Mouse (Mus musculus): ENCODE measurements around the gene Tex38.

Gene Tex38

GRCm38 (mm10) chr4:115780918-115781317 lies at the start of gene Tex38:
Tex38 (minus strand) TSS chr4:115781018.
- Histone ChIP-seq H3K27me3 (ENCODE audit: insufficient read depth, low read length) (peaks cover 7% of the 10 kb centered on the region; the same call in 1 of the 2 replicates), H3K36me3 (ENCODE audit: insufficient read depth, low read length) (peaks cover 16% of the 10 kb centered on the region), H3K4me3 (replicated peaks; ENCODE audit: low read length) (no peak within 1 kb of the TSS), H3K9me3 (ENCODE audit: low read length) (no peaks in the 10 kb centered on the region), H3K4me1 (replicated peaks; ENCODE audit: low read depth, low read length) (peaks cover 38% of the 10 kb centered on the region)
- TF ChIP-seq CTCF (conservative IDR thresholded peaks at IDR 0.05; ENCODE audit: low read length) (no peak), NANOG (IDR thresholded peaks at IDR 0.05; ENCODE audit: borderline replicate concordance, low read length) (no peak), POU5F1 (IDR thresholded peaks at IDR 0.05; ENCODE audit: borderline replicate concordance, low read length) (no peak)

- Histone ChIP-seq H3K36me3 (ENCODE audit: insufficient read depth, low read length) (peaks cover 28% of the 10 kb centered on the region), H3K9me3 (ENCODE audit: low read length) (no peaks in the 10 kb centered on the region), H3K4me1 (replicated peaks; ENCODE audit: low read depth, low read length) (peaks cover 77% of the 10 kb centered on the region), H3K27me3 (ENCODE audit: insufficient read depth, low read length) (peaks cover 16% of the 10 kb centered on the region), H3K4me3 (replicated peaks; ENCODE audit: low read length) (peak overlapping the region; percentile 69)
- no peak for TF ChIP-seq POU5F1 (IDR thresholded peaks at IDR 0.05; ENCODE audit: borderline replicate concordance, low read length)
- TF ChIP-seq CTCF (conservative IDR thresholded peaks at IDR 0.05; ENCODE audit: low read length) = no peak
- no peak for TF ChIP-seq NANOG (IDR thresholded peaks at IDR 0.05; ENCODE audit: borderline replicate concordance, low read length)
Measured at GRCm38 (mm10) chr4:115830491-115830890, 49.7 kb upstream of the Tex38 start.

GRCm38 (mm10) chr4:115828572-115828902 lies 47.7 kb upstream of the Tex38 start:
- H3K27me3 ChIP-seq (ENCODE audit: insufficient read depth, low read length) = peaks cover 16% of the 10 kb centered on the region
- H3K36me3 ChIP-seq (ENCODE audit: insufficient read depth, low read length) = peaks cover 9% of the 10 kb centered on the region
- peaks cover 72% of the 10 kb centered on the region for H3K4me1 ChIP-seq (replicated peaks; ENCODE audit: low read depth, low read length)
- TF ChIP-seq CTCF (conservative IDR thresholded peaks at IDR 0.05; ENCODE audit: low read length) (no peak), POU5F1 (IDR thresholded peaks at IDR 0.05; ENCODE audit: borderline replicate concordance, low read length) (no peak), NANOG (IDR thresholded peaks at IDR 0.05; ENCODE audit: borderline replicate concordance, low read length) (no peak)
- H3K9me3 ChIP-seq (ENCODE audit: low read length) = no peaks in the 10 kb centered on the region
- H3K4me3 ChIP-seq (replicated peaks; ENCODE audit: low read length) = peak overlapping the region; percentile 92

GRCm38 (mm10) chr4:115827888-115828571 lies 47.2 kb upstream of the Tex38 start, which contains the start of gene Mob3c:
Mob3c (plus strand) TSS chr4:115828092.
- peaks cover 67% of the 10 kb centered on the region for H3K4me1 ChIP-seq (replicated peaks; ENCODE audit: low read depth, low read length)
- H3K4me3 ChIP-seq (replicated peaks; ENCODE audit: low read length) = peak within 1 kb of the TSS; percentile 92
- TF ChIP-seq POU5F1 (IDR thresholded peaks at IDR 0.05; ENCODE audit: borderline replicate concordance, low read length) (no peak), CTCF (conservative IDR thresholded peaks at IDR 0.05; ENCODE audit: low read length) (no peak), NANOG (IDR thresholded peaks at IDR 0.05; ENCODE audit: borderline replicate concordance, low read length) (no peak)
- H3K9me3 ChIP-seq (ENCODE audit: low read length) = no peaks in the 10 kb centered on the region
- peaks cover 4% of the 10 kb centered on the region for H3K36me3 ChIP-seq (ENCODE audit: insufficient read depth, low read length)
- peaks cover 16% of the 10 kb centered on the region for H3K27me3 ChIP-seq (ENCODE audit: insufficient read depth, low read length)

GRCm38 (mm10) chr4:115827535-115827887 lies 46.7 kb upstream of the Tex38 start:
- H3K4me3 ChIP-seq (replicated peaks; ENCODE audit: low read length) = peak overlapping the region; percentile 92
- peaks cover 16% of the 10 kb centered on the region for H3K27me3 ChIP-seq (ENCODE audit: insufficient read depth, low read length)
- 0 out of 2 replicates have a peak, but pooled peaks cover 3% of the 10 kb centered on the region for H3K36me3 ChIP-seq (ENCODE audit: insufficient read depth, low read length)
- H3K4me1 ChIP-seq (replicated peaks; ENCODE audit: low read depth, low read length) = peaks cover 62% of the 10 kb centered on the region
- H3K9me3 ChIP-seq (ENCODE audit: low read length) = no peaks in the 10 kb centered on the region
- TF ChIP-seq NANOG (IDR thresholded peaks at IDR 0.05; ENCODE audit: borderline replicate concordance, low read length) (no peak), POU5F1 (IDR thresholded peaks at IDR 0.05; ENCODE audit: borderline replicate concordance, low read length) (no peak), CTCF (conservative IDR thresholded peaks at IDR 0.05; ENCODE audit: low read length) (no peak)

GRCm38 (mm10) chr4:115827066-115827465 lies 46.2 kb upstream of the Tex38 start:
- Histone ChIP-seq H3K27me3 (ENCODE audit: insufficient read depth, low read length) (peaks cover 16% of the 10 kb centered on the region), H3K9me3 (ENCODE audit: low read length) (no peaks in the 10 kb centered on the region), H3K4me3 (replicated peaks; ENCODE audit: low read length) (peak overlapping the region; percentile 92), H3K4me1 (replicated peaks; ENCODE audit: low read depth, low read length) (peaks cover 59% of the 10 kb centered on the region), H3K36me3 (ENCODE audit: insufficient read depth, low read length) (0 out of 2 replicates have a peak, but pooled peaks cover 3% of the 10 kb centered on the region)
- no peak for TF ChIP-seq NANOG (IDR thresholded peaks at IDR 0.05; ENCODE audit: borderline replicate concordance, low read length)
- no peak for TF ChIP-seq CTCF (conservative IDR thresholded peaks at IDR 0.05; ENCODE audit: low read length)
- TF ChIP-seq POU5F1 (IDR thresholded peaks at IDR 0.05; ENCODE audit: borderline replicate concordance, low read length) = no peak

GRCm38 (mm10) chr4:115825271-115825670 lies 44.5 kb upstream of the Tex38 start:
- peaks cover 59% of the 10 kb centered on the region for H3K4me1 ChIP-seq (replicated peaks; ENCODE audit: low read depth, low read length)
- 0 out of 2 replicates have a peak, but pooled peaks cover under 1% of the 10 kb centered on the region for H3K36me3 ChIP-seq (ENCODE audit: insufficient read depth, low read length)
- no peak for TF ChIP-seq NANOG (IDR thresholded peaks at IDR 0.05; ENCODE audit: borderline replicate concordance, low read length)
- TF ChIP-seq POU5F1 (IDR thresholded peaks at IDR 0.05; ENCODE audit: borderline replicate concordance, low read length) = no peak
- no peak for TF ChIP-seq CTCF (conservative IDR thresholded peaks at IDR 0.05; ENCODE audit: low read length)
- peaks cover 14% of the 10 kb centered on the region for H3K27me3 ChIP-seq (ENCODE audit: insufficient read depth, low read length)
- no peaks in the 10 kb centered on the region for H3K9me3 ChIP-seq (ENCODE audit: low read length)
- H3K4me3 ChIP-seq (replicated peaks; ENCODE audit: low read length) = no peak overlapping the region

- Histone ChIP-seq H3K4me3 (replicated peaks; ENCODE audit: low read length) (no peak overlapping the region), H3K4me1 (replicated peaks; ENCODE audit: low read depth, low read length) (peaks cover 56% of the 10 kb centered on the region), H3K36me3 (ENCODE audit: insufficient read depth, low read length) (peaks cover 8% of the 10 kb centered on the region; the same call in 1 of the 2 replicates), H3K9me3 (ENCODE audit: low read length) (no peaks in the 10 kb centered on the region), H3K27me3 (ENCODE audit: insufficient read depth, low read length) (peaks cover 5% of the 10 kb centered on the region; the same call in 1 of the 2 replicates)
- no peak for TF ChIP-seq POU5F1 (IDR thresholded peaks at IDR 0.05; ENCODE audit: borderline replicate concordance, low read length)
- TF ChIP-seq CTCF (conservative IDR thresholded peaks at IDR 0.05; ENCODE audit: low read length) = no peak
- no peak for TF ChIP-seq NANOG (IDR thresholded peaks at IDR 0.05; ENCODE audit: borderline replicate concordance, low read length)
Measured at GRCm38 (mm10) chr4:115824178-115824577, 43.4 kb upstream of the Tex38 start.
